Mouse (Mus musculus): ENCODE results near the gene Lpcat3.
A peak's percentile ranks its signal among the peaks of the same experiment; 100 is the strongest.
"Not testable (repeated sequence)": the region's sequence is repeated elsewhere in the genome, so short reads cannot be mapped to it uniquely, and the experiment has no call there.

The Lpcat3 gene

GRCm38 (mm10) chr6:124662477-124663423, at the start of gene Lpcat3:
Lpcat3 (plus strand) TSS chr6:124663027.
- DNase-seq (ENCODE audit: low spot score), result peak; percentile 100

- DNase-seq (ENCODE audit: low spot score), result no peak
These were observed 37.2 kb upstream of the Lpcat3 start for GRCm38 (mm10) chr6:124625612-124626011.

- DNase-seq (ENCODE audit: low spot score), result not testable (repeated sequence)
These were observed 36.6 kb upstream of the Lpcat3 start for GRCm38 (mm10) chr6:124626184-124626583.

GRCm38 (mm10) chr6:124630763-124631162, 32.1 kb upstream of the Lpcat3 start:
- DNase-seq (ENCODE audit: low spot score), result no peak

GRCm38 (mm10) chr6:124635985-124636384, 26.8 kb upstream of the Lpcat3 start, which contains the start of gene C1s2:
C1s2 (minus strand) TSS chr6:124636085.
- not testable (repeated sequence) for DNase-seq (ENCODE audit: low spot score)

GRCm38 (mm10) chr6:124636858-124637460, 25.9 kb upstream of the Lpcat3 start:
- DNase-seq (ENCODE audit: low spot score), result not testable (repeated sequence)

GRCm38 (mm10) chr6:124640041-124640440, 22.8 kb upstream of the Lpcat3 start:
- DNase-seq (ENCODE audit: low spot score), result peak; percentile 14

- DNase-seq (ENCODE audit: low spot score), result peak; percentile 64
These were observed 21.8 kb upstream of the Lpcat3 start for GRCm38 (mm10) chr6:124640997-124641396.

GRCm38 (mm10) chr6:124646394-124646793, 16.4 kb upstream of the Lpcat3 start:
- DNase-seq (ENCODE audit: low spot score), result no peak

GRCm38 (mm10) chr6:124655893-124656292, 6.9 kb upstream of the Lpcat3 start:
- no peak for DNase-seq (ENCODE audit: low spot score)

- DNase-seq (ENCODE audit: low spot score), result no peak
These were observed 4.8 kb upstream of the Lpcat3 start for GRCm38 (mm10) chr6:124658067-124658466.

- no peak for DNase-seq (ENCODE audit: low spot score)
These were observed 1.5 kb upstream of the Lpcat3 start for GRCm38 (mm10) chr6:124661156-124661806.

GRCm38 (mm10) chr6:124661995-124662394, 832 bp upstream of the Lpcat3 start:
- no peak for DNase-seq (ENCODE audit: low spot score)

- DNase-seq (ENCODE audit: low spot score), result no peak
These were observed 583 bp downstream of the Lpcat3 start for GRCm38 (mm10) chr6:124663424-124663795.

GRCm38 (mm10) chr6:124664256-124664655, 1.4 kb downstream of the Lpcat3 start:
- DNase-seq (ENCODE audit: low spot score), result no peak

- no peak for DNase-seq (ENCODE audit: low spot score)
These were observed 2.2 kb downstream of the Lpcat3 start for GRCm38 (mm10) chr6:124665011-124665410.

- no peak for DNase-seq (ENCODE audit: low spot score)
These were observed 6.5 kb downstream of the Lpcat3 start for GRCm38 (mm10) chr6:124669234-124669859.

GRCm38 (mm10) chr6:124670281-124670900, 7.6 kb downstream of the Lpcat3 start:
- DNase-seq (ENCODE audit: low spot score), result no peak

GRCm38 (mm10) chr6:124672100-124672499, 9.3 kb downstream of the Lpcat3 start:
- no peak for DNase-seq (ENCODE audit: low spot score)

- DNase-seq (ENCODE audit: low spot score), result no peak
These were observed 10.8 kb downstream of the Lpcat3 start for GRCm38 (mm10) chr6:124673619-124674018.

GRCm38 (mm10) chr6:124674591-124674990, 11.8 kb downstream of the Lpcat3 start:
- no peak for DNase-seq (ENCODE audit: low spot score)

GRCm38 (mm10) chr6:124676171-124676570, 13.3 kb downstream of the Lpcat3 start:
- no peak for DNase-seq (ENCODE audit: low spot score)
